Mouse (Mus musculus) right cerebral cortex, postnatal 14 days (tissue): ENCODE data around the gene Pcsk4.

ENCODE experiments used
- DNase-seq: peaks from one replicate; pipeline ENCODE4 v3.0.0; 2022

Gene Pcsk4

GRCm38 (mm10) chr10:80329273-80330081 is at the start of gene Pcsk4, which contains the start of gene Reep6:
Gene Pcsk4, minus strand, starts transcription at chr10:80329498.
Gene Reep6, plus strand, starts transcription at chr10:80329953.
- DNase-seq, result peak; percentile 92

DNA sequence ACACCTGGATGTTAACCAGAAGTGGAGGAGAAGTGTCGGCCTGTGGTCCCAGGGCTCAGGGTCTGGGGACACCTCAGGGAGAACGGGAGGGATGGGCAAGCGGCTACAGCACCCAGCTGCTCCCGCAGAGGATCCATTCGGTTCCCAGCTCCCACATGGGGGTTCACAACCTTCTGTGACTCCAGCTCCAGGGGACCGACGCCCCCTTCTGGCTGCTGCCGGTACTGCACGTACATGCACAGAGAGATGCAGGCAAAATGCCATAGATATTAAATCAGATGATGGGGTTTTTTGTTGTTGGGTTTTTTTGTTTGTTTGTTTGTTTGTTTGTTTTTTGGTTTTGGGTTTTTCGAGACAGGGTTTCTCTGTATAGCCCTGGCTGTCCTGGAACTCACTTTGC is 48.4 kb upstream of the Pcsk4 start:
- DNase-seq, result no peak

GRCm38 (mm10) chr10:80376160-80376559 is 46.9 kb upstream of the Pcsk4 start:
- peak; percentile 98 for DNase-seq

GRCm38 (mm10) chr10:80374063-80374462 is 44.8 kb upstream of the Pcsk4 start:
- DNase-seq, result peak; percentile 75

GRCm38 (mm10) chr10:80372706-80373105 is 43.4 kb upstream of the Pcsk4 start:
- no peak for DNase-seq

DNA sequence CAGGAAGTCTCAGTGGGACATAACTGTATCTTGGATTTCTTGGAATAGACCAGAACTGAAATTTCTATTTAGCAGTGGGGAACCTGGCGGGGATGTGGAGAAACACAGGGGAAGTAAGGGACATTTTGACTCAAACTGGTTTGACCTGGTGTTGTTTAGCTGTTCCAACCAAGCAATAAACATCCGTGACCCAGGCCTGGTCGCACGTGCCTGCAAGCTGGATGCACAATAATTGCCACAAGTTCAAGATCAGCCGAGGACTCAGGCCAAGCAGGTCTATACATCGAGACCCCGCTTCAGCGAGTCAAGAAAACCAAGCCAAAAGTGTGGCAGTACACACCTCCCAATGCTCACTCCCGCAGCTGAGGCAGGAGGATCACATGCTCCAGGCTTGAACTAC is 42.7 kb upstream of the Pcsk4 start:
- no peak for DNase-seq

DNA sequence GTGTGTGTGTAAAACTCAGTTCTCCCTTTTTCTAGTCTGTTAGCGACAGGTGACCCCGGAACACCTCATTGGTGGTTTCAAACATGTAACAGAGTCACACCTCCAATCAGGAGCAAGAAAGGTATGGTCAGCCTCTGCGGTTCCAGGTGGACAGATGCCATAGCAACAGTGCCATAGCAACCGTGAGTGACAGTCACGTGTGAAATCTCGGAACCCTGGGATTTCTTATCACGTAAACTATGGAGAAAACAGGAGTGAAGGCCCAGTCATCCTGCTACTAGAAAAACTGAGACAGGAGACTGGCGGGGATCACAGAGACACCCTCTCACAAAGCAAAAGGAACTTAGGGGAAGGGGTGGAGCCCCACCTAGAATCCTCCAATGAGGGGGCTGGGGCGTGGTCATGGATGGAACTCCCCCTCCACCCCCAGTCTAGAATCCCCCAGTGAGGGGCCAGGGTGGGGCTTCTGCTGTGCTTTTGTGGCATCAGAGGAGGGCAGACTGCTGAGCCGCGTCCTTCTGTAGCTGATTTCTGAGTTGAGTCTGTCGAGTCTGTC is 42.2 kb upstream of the Pcsk4 start:
- peak; percentile 64 for DNase-seq

- DNase-seq, result no peak
Observed at GRCm38 (mm10) chr10:80369995-80370747, 40.9 kb upstream of the Pcsk4 start.

DNA sequence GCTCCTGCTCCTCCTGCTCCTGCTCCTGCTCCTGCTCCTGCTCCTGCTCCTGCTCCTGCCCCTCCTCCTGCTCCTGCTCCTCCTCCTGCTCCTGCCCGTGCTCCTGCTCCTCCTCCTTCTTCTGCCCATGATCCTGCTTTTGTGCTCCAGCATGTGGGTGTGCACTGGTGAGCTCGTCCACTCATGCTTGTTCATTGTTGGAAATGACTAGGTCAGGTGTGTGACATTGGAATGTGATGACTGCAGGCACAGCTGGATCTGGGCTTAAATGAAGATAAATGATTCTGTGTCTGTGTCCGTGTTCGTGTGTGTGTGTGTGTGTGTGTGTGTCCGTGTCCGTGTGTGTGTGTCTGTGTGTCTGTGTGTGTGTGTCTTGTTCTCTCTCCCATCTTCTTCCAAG is 39.1 kb upstream of the Pcsk4 start:
- no peak for DNase-seq

- DNase-seq, result no peak
Observed at GRCm38 (mm10) chr10:80367954-80368353, 38.7 kb upstream of the Pcsk4 start.

DNA sequence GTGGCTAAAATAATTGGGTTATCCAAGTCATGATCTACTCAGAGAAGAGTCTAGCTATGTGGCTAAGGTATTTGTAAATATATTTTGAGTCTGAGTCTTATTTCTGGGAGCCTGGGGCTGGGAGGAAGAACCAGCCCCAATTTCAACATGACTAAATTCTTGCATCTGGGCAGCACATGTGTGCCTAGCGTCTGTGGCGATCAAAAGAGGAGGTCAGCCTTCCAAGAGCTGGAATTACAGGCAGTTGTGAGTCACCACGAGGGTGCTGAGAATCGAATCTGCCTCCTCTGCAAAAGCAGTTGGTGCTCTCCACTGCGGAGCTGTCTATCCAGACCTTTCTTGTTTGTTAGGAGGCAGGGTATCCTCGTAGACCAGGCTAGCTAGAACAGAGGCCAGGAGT is 36.4 kb upstream of the Pcsk4 start:
- DNase-seq, result no peak

DNA sequence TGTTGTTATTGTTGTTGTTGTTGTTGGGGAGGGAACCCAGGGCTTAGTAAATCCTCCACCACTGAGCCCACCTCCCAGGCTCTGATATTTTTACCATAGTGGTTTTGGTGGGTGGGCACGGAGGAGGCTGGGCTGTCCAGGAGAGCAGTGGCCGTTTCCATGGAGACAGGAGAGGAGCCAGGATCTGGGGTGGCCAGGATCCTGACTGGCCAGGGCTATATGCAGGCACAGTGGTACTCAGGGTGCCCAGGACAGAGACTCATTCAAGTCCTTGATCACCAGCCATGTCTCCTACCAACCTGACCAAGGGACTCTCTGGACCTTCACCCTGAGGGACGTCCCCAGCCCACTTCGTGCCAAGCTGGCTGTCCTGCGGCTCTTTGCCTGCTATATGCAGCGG is 34.4 kb upstream of the Pcsk4 start:
- DNase-seq, result no peak

DNA sequence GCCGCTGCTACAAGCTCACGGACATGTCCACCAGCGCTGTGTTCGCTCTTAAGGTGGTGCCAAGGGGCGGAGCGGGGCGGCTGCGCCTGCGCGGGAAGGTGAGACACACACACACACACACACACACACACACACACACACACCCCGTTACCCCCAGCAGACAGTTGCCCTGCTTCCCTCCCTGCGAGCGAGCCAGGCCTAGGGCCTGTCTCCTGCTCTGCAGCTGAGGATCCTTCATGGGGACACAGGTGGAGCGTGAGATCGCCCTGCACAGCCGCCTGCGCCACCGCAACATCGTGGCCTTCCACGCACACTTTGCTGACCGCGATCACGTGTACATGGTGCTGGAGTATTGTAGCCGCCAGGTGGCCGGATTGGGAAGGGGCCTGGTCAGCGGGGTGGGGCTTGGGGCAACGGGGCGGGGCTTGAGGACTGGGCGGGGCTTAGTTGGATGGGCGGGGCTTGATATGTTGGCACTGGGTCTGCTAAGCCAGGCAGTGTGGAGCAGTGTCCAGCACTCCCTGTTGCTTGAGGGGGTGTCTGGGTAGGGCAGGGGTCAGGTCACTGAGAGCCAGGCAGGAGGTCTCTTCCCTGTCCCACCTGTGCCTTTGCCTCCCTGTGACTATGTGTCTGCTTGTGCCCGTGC is 28.8 kb upstream of the Pcsk4 start:
- no peak for DNase-seq

GRCm38 (mm10) chr10:80357336-80357735 is 28.0 kb upstream of the Pcsk4 start:
- DNase-seq, result no peak

DNA sequence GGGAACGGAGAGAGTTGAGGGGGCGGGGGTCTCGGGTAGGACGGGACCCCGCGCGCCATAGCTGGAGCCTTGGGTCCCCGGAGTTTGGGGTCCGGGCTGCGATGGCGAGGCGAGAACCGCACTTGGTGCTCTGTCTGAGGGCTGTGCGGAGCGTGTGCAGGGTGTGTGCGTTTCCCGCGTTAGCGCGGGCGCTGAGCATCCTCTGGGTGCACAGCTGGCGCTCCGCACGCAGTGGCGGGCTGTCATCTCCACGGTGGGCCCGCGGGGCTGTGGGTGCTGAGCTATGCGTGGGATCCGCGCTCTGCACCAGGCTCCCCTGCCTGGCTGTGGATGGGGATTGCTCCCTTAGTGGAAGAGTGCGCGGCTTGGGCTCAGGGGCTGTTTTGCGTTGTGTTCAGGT is 27.4 kb upstream of the Pcsk4 start:
- DNase-seq, result no peak

- DNase-seq, result no peak
Observed at GRCm38 (mm10) chr10:80356001-80356682, 26.8 kb upstream of the Pcsk4 start, which contains the start of gene Plk5. Gene Plk5, plus strand, starts transcription at chr10:80356459.

DNA sequence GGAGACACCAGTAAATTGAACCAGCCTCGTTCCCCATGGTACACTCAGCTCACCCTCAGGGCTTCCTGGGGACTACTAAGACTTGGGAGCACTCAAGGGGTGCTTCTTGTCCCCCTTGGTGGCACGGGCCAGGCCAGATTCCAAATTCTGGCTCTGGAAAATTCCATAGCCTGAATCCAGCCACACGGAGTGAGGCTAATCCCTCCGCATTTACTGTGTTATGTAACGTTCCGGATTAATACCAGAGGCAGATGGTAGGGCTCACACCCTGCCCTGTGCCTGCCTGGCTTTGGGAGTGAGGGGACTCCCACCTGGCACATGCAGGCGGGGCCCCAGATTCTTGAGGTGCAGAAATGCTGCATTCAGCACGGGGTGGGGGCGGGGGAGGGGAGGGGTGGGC is 26.1 kb upstream of the Pcsk4 start:
- DNase-seq, result no peak

- no peak for DNase-seq
Observed at GRCm38 (mm10) chr10:80352727-80353126, 23.4 kb upstream of the Pcsk4 start.

DNA sequence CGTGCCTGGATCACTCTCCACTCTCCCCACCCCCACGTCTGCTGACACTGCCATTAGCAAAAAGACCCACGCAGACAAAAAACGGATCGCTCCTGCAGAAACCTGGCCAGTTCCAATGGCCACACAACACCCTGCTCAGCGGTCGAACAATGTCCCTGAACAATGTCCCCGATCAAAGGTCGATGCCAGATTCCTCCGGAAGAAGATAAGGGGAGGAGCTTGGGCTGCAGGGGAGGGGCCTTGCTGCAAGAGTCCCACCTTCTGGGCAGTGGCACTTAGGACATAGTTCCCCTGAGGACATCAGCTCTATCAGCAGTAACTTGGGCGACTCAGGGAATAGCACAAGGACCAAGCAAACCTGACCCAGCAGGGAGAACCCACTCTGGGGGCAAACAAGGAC is 22.6 kb upstream of the Pcsk4 start:
- DNase-seq, result no peak

GRCm38 (mm10) chr10:80350292-80350691 is 21.0 kb upstream of the Pcsk4 start:
- peak; percentile 86 for DNase-seq

GRCm38 (mm10) chr10:80348981-80349380 is 19.7 kb upstream of the Pcsk4 start:
- DNase-seq, result no peak

DNA sequence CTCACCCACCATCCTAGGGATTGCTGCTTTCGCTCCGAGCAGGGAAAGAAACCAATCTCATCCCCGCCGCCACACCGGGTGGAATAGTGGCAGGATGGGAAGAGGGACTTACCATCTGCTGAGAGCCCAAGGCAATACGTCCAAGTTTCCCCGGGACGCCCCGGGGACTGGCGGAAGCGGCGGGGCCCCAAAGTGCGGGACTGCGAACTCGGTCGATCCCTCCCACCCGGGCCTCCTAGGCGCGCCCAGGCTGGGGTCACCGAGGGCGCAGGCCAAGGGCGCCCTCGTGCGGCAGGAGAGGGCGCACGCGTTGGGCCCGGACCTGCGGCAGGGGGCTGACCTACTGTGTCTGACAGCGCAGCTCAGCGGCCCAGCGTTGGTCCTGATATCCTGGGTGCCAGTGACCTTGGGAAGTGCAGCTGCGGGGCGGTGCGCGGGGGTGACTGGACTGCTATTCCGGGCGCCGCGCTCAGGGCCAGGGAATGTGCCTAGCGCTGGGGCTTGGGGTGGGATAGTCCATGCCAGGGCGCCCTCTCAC is 19.0 kb upstream of the Pcsk4 start, which contains the start of gene Adamtsl5:
TSS of gene Adamtsl5 (minus strand) at position 169 of the 538 bp plus-strand sequence.
- DNase-seq, result no peak
